Mouse (Mus musculus): ENCODE results near the gene Sema3e. TPM values are rescaled to one million over a fixed set of nuclear protein-coding genes. Genes with fewer than 3 reads are reported as not detected.

Sema3e gene
- polyA plus RNA-seq, 1 experiment from 2014 or later: 3.1 TPM

- Histone ChIP-seq H3K4me2 (replicated peaks; ENCODE audit: low read depth, low read length) (no peak overlapping the region), H3K36me3 (ENCODE audit: insufficient read depth, low read length) (no peaks in the 10 kb centered on the region), H3K9me3 (ENCODE audit: low read length) (no peaks in the 10 kb centered on the region), H3K4me1 (ENCODE audit: insufficient read depth, low read length) (no peaks in the 10 kb centered on the region), H3K4me3 (ENCODE audit: low read length) (no peak overlapping the region), H3K27ac (ENCODE audit: low read length) (no peak overlapping the region), H3K9ac (replicated peaks; ENCODE audit: low read length) (no peak overlapping the region), H3K27me3 (ENCODE audit: insufficient read depth, low read length) (no peaks in the 10 kb centered on the region)
- ATAC-seq (ENCODE audit: low FRiP score, low TSS enrichment): no peak
- 91% methylated on average over 10 of the region's 10 CpGs for WGBS
Measured at GRCm38 (mm10) chr5:14180571-14180970, 155.5 kb downstream of the Sema3e start.

- Histone ChIP-seq H3K36me3 (ENCODE audit: insufficient read depth, low read length) (no peaks in the 10 kb centered on the region), H3K9me3 (ENCODE audit: low read length) (no peaks in the 10 kb centered on the region), H3K9ac (replicated peaks; ENCODE audit: low read length) (no peak overlapping the region), H3K27me3 (ENCODE audit: insufficient read depth, low read length) (no peaks in the 10 kb centered on the region), H3K4me2 (replicated peaks; ENCODE audit: low read depth, low read length) (no peak overlapping the region), H3K4me3 (ENCODE audit: low read length) (no peak overlapping the region), H3K4me1 (ENCODE audit: insufficient read depth, low read length) (no peaks in the 10 kb centered on the region), H3K27ac (ENCODE audit: low read length) (no peak overlapping the region)
- WGBS: 82% methylated on average over 11 of the region's 11 CpGs
- ATAC-seq (ENCODE audit: low FRiP score, low TSS enrichment): no peak
Measured at GRCm38 (mm10) chr5:14182156-14182555, 157.1 kb downstream of the Sema3e start.

GRCm38 (mm10) chr5:14195172-14195819 lies 170.2 kb downstream of the Sema3e start:
- no peak for ATAC-seq (ENCODE audit: low FRiP score, low TSS enrichment)
- 61% methylated on average over 6 of the region's 6 CpGs for WGBS

GRCm38 (mm10) chr5:14198344-14199040 lies 173.4 kb downstream of the Sema3e start:
- no peaks in the 10 kb centered on the region for H3K36me3 ChIP-seq (ENCODE audit: insufficient read depth, low read length)
- no peaks in the 10 kb centered on the region for H3K4me1 ChIP-seq (ENCODE audit: insufficient read depth, low read length)
- no peak overlapping the region for H3K27ac ChIP-seq (ENCODE audit: low read length)
- no peak overlapping the region for H3K4me2 ChIP-seq (replicated peaks; ENCODE audit: low read depth, low read length)
- no peak overlapping the region for H3K4me3 ChIP-seq (ENCODE audit: low read length)
- ATAC-seq (ENCODE audit: low FRiP score, low TSS enrichment): no peak
- no peaks in the 10 kb centered on the region for H3K27me3 ChIP-seq (ENCODE audit: insufficient read depth, low read length)
- 55% methylated on average over 3 of the region's 3 CpGs for WGBS
- no peaks in the 10 kb centered on the region for H3K9me3 ChIP-seq (ENCODE audit: low read length)
- H3K9ac ChIP-seq (replicated peaks; ENCODE audit: low read length): no peak overlapping the region

More at GRCm38 (mm10) chr5:14195172-14195819, 170.2 kb downstream of the Sema3e start:
- Histone ChIP-seq H3K9me3 (ENCODE audit: low read length) (no peaks in the 10 kb centered on the region), H3K27ac (ENCODE audit: low read length) (no peak overlapping the region), H3K4me2 (replicated peaks; ENCODE audit: low read depth, low read length) (no peak overlapping the region), H3K4me3 (ENCODE audit: low read length) (no peak overlapping the region), H3K27me3 (ENCODE audit: insufficient read depth, low read length) (no peaks in the 10 kb centered on the region), H3K9ac (replicated peaks; ENCODE audit: low read length) (no peak overlapping the region), H3K36me3 (ENCODE audit: insufficient read depth, low read length) (no peaks in the 10 kb centered on the region), H3K4me1 (ENCODE audit: insufficient read depth, low read length) (no peaks in the 10 kb centered on the region)

- Histone ChIP-seq H3K9me3 (ENCODE audit: low read length) (no peaks in the 10 kb centered on the region), H3K4me3 (ENCODE audit: low read length) (no peak overlapping the region), H3K9ac (replicated peaks; ENCODE audit: low read length) (no peak overlapping the region), H3K4me1 (ENCODE audit: insufficient read depth, low read length) (no peaks in the 10 kb centered on the region), H3K36me3 (ENCODE audit: insufficient read depth, low read length) (no peaks in the 10 kb centered on the region), H3K27me3 (ENCODE audit: insufficient read depth, low read length) (no peaks in the 10 kb centered on the region), H3K4me2 (replicated peaks; ENCODE audit: low read depth, low read length) (no peak overlapping the region), H3K27ac (ENCODE audit: low read length) (no peak overlapping the region)
- 44% methylated on average over 2 of the region's 2 CpGs for WGBS
- ATAC-seq (ENCODE audit: low FRiP score, low TSS enrichment): no peak
Measured at GRCm38 (mm10) chr5:14206794-14207193, 181.7 kb downstream of the Sema3e start.

- Histone ChIP-seq H3K27ac (ENCODE audit: low read length) (no peak overlapping the region), H3K4me1 (ENCODE audit: insufficient read depth, low read length) (no peaks in the 10 kb centered on the region), H3K9me3 (ENCODE audit: low read length) (no peaks in the 10 kb centered on the region), H3K36me3 (ENCODE audit: insufficient read depth, low read length) (no peaks in the 10 kb centered on the region), H3K4me3 (ENCODE audit: low read length) (no peak overlapping the region), H3K9ac (replicated peaks; ENCODE audit: low read length) (no peak overlapping the region), H3K4me2 (replicated peaks; ENCODE audit: low read depth, low read length) (no peak overlapping the region), H3K27me3 (ENCODE audit: insufficient read depth, low read length) (no peaks in the 10 kb centered on the region)
- WGBS: 71% methylated on average over 3 of the region's 3 CpGs
- ATAC-seq (ENCODE audit: low FRiP score, low TSS enrichment): no peak
Measured at GRCm38 (mm10) chr5:14209962-14210361, 184.9 kb downstream of the Sema3e start.

- WGBS: 45% methylated on average over 7 of the region's 7 CpGs
- no peak for ATAC-seq (ENCODE audit: low FRiP score, low TSS enrichment)
- Histone ChIP-seq H3K36me3 (ENCODE audit: insufficient read depth, low read length) (no peaks in the 10 kb centered on the region), H3K4me3 (ENCODE audit: low read length) (no peak overlapping the region), H3K4me2 (replicated peaks; ENCODE audit: low read depth, low read length) (no peak overlapping the region), H3K27me3 (ENCODE audit: insufficient read depth, low read length) (no peaks in the 10 kb centered on the region), H3K9ac (replicated peaks; ENCODE audit: low read length) (no peak overlapping the region), H3K27ac (ENCODE audit: low read length) (no peak overlapping the region), H3K4me1 (ENCODE audit: insufficient read depth, low read length) (no peaks in the 10 kb centered on the region), H3K9me3 (ENCODE audit: low read length) (no peaks in the 10 kb centered on the region)
Measured at GRCm38 (mm10) chr5:14216211-14216610, 191.1 kb downstream of the Sema3e start.

GRCm38 (mm10) chr5:14218677-14219076 lies 193.6 kb downstream of the Sema3e start:
- Histone ChIP-seq H3K9ac (replicated peaks; ENCODE audit: low read length) (no peak overlapping the region), H3K27me3 (ENCODE audit: insufficient read depth, low read length) (no peaks in the 10 kb centered on the region), H3K4me3 (ENCODE audit: low read length) (no peak overlapping the region), H3K27ac (ENCODE audit: low read length) (no peak overlapping the region), H3K4me1 (ENCODE audit: insufficient read depth, low read length) (no peaks in the 10 kb centered on the region), H3K36me3 (ENCODE audit: insufficient read depth, low read length) (no peaks in the 10 kb centered on the region), H3K4me2 (replicated peaks; ENCODE audit: low read depth, low read length) (no peak overlapping the region), H3K9me3 (ENCODE audit: low read length) (no peaks in the 10 kb centered on the region)
- WGBS: 75% methylated on average over 4 of the region's 4 CpGs
- ATAC-seq (ENCODE audit: low FRiP score, low TSS enrichment): no peak

- H3K4me2 ChIP-seq (replicated peaks; ENCODE audit: low read depth, low read length): no peak overlapping the region
- no peak overlapping the region for H3K27ac ChIP-seq (ENCODE audit: low read length)
- no peaks in the 10 kb centered on the region for H3K36me3 ChIP-seq (ENCODE audit: insufficient read depth, low read length)
- H3K9me3 ChIP-seq (ENCODE audit: low read length): no peaks in the 10 kb centered on the region
- H3K27me3 ChIP-seq (ENCODE audit: insufficient read depth, low read length): no peaks in the 10 kb centered on the region
- H3K9ac ChIP-seq (replicated peaks; ENCODE audit: low read length): no peak overlapping the region
- WGBS: 90% methylated on average over 6 of the region's 6 CpGs
- no peak for ATAC-seq (ENCODE audit: low FRiP score, low TSS enrichment)
- no peaks in the 10 kb centered on the region for H3K4me1 ChIP-seq (ENCODE audit: insufficient read depth, low read length)
- H3K4me3 ChIP-seq (ENCODE audit: low read length): no peak overlapping the region
Measured at GRCm38 (mm10) chr5:14224509-14224908, 199.4 kb downstream of the Sema3e start.

- H3K27ac ChIP-seq (ENCODE audit: low read length): no peak overlapping the region
- no peak for ATAC-seq (ENCODE audit: low FRiP score, low TSS enrichment)
- no peak overlapping the region for H3K4me3 ChIP-seq (ENCODE audit: low read length)
- no peaks in the 10 kb centered on the region for H3K27me3 ChIP-seq (ENCODE audit: insufficient read depth, low read length)
- no peaks in the 10 kb centered on the region for H3K9me3 ChIP-seq (ENCODE audit: low read length)
- H3K36me3 ChIP-seq (ENCODE audit: insufficient read depth, low read length): no peaks in the 10 kb centered on the region
- no peak overlapping the region for H3K4me2 ChIP-seq (replicated peaks; ENCODE audit: low read depth, low read length)
- WGBS: 81% methylated on average over 3 of the region's 3 CpGs
- no peak overlapping the region for H3K9ac ChIP-seq (replicated peaks; ENCODE audit: low read length)
- no peaks in the 10 kb centered on the region for H3K4me1 ChIP-seq (ENCODE audit: insufficient read depth, low read length)
Measured at GRCm38 (mm10) chr5:14231027-14231426, 206.0 kb downstream of the Sema3e start.
